Mouse (Mus musculus) ES-E14 (cell line): ENCODE data around the gene Ctxn1.

Source experiments
- CHD2 ChIP-seq: IDR thresholded peaks from 2 replicates; pipeline ENCODE4 v1.6.1; 2014; ENCODE audit warnings: mild to moderate bottlenecking, low read depth, low read length, inconsistent platforms
- HCFC1 ChIP-seq: IDR thresholded peaks from 2 replicates; pipeline ENCODE4 v1.6.1; 2012; ENCODE audit warnings: low read length, inconsistent platforms, borderline replicate concordance; ENCODE audit not compliant: insufficient read depth
- MAFK ChIP-seq: IDR thresholded peaks from 2 replicates; pipeline ENCODE4 v1.6.1; 2014; ENCODE audit warnings: mild to moderate bottlenecking, low read depth, low read length, inconsistent platforms; ENCODE audit not compliant: insufficient read depth
- ZC3H11A ChIP-seq: IDR thresholded peaks from 2 replicates; pipeline ENCODE4 v1.6.1; 2012; ENCODE audit warnings: low read depth, mild to moderate bottlenecking, inconsistent platforms, low read length, borderline replicate concordance

GRCm38 (mm10) chr8:4219617-4220016, 39.5 kb downstream of the Ctxn1 start:
- no peak for TF ChIP-seq MAFK
- no peak for TF ChIP-seq ZC3H11A
- TF ChIP-seq CHD2 = no peak
- TF ChIP-seq HCFC1 = no peak
